Mouse (Mus musculus) T-helper 17 cell (primary cell): ENCODE results near the gene Dzank1.

ENCODE experiments used
- in situ Hi-C, 2 experiments: fragments of 300-600 bp; cut with MboI, MseI; formaldehyde crosslinking; loops; 1 replicate in 1 of 2; 2 replicates in 1 of 2; pipeline ENCODE4 v1.15.1; 2025; ENCODE audit warnings: high pct_unique_total_duplicates in 2 of 2

Dzank1 gene

GRCm38 (mm10) chr2:144479421-144479820 is 47.8 kb downstream of the Dzank1 start:
- in situ Hi-C loops: loop anchor here in 1 of 2 experiments (25.0 kb wide), 2 partner anchors 533 to 1108 kb away; no protein-coding TSS in a partner anchor

DNA sequence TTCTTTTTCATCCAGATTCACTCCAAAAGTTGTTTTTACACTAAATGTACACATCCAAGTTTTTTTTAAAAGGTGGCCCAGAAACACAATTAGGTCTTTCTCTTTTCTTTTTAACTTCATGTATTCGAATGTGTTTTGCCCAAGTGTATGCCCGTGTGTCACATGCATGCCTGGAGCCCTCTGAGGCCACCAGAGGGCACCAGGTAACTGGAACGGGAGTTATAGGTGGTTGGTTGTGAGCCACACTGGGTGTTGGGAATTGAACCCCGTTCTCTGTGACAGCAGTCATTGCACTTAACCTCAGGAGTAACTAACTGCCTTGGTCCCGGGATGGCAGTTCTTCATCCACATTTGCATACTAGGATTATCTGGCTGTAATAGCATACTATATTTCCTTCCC is 60.0 kb downstream of the Dzank1 start:
- in situ Hi-C loops: no loop called here

DNA sequence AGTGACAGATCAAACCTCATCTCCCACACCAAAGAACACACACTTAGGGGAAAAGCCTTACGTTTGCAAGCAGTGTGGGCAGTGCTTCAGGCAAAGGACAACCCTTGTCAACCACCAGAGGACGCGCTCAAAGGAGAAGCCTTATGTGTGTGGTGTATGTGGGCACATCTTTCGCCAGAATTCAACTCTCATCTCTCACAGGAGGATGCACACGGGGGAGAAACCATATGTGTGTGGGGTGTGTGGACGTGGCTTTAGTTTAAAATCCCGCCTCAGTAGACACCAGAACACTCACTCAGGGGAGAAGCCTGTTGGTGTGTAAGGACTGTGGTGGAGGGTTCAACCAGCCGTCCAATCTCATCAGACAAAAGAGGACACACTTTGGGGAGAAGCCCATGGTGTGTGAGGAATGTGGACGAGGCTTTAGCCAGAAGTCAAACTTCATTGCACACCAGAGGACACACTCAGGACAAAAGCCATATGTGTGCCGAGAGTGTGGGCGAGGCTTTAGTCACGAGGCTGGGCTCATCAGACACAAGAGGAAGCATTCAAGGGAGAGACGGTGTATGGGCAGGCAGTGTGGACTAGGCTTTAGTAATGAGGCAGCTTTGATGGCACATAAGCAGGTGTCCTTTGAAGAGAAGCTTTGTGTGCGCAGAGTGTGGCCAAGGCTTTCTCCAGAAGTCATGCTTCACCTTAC is 61.2 kb downstream of the Dzank1 start:
- in situ Hi-C loops: no loop called here

DNA sequence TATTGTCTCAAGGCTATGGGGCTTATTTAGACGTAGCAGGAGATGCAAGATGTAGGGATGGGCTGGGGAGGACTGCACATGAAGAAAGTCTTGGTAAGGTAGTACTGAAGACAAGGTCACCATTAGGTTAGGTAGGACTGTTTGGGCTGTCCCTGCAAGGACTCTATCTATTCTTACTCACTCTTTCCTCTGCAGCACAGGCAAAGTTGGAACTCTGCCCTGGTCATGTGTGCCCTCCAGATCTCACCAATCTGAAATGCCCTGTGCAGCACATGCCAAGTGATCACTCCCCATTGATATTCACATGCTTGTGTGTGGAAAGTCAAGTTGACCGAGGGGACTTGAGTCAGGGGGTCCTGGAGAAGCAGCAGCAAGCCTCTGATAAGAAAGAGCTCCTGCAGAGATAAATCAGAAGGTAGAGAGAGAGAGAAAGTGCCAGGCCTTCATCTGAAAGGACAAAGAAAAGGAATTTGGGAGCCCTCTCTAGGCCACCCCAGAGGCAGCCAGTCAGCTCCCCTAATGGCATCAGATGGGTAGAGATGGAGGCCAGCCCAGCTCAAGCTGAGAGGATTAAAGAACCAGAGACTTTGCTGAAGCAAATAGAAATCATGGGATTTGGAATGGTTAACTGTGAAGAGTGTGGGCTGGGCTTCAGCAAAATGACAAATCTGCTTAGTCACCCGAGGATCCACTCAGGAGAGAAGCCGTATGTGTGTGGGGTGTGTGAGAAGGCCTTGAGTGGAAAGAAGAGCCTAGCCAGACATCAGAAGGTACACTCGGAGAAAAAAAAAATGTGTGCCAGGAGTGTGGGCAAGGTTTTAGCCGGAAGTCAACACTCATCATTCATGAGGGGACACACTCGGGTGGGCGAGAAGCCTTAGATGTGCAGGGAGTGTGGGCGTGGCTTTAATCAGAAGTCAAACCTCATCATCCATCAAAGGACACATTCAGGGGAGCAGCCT is 62.1 kb downstream of the Dzank1 start:
- in situ Hi-C loops: no loop called here

GRCm38 (mm10) chr2:144464182-144464581 is 63.0 kb downstream of the Dzank1 start:
- in situ Hi-C loops: no loop called here

GRCm38 (mm10) chr2:144458975-144459754 is 68.0 kb downstream of the Dzank1 start:
- in situ Hi-C loops: loop anchor here in 1 of 2 experiments (5.0 kb wide), 1 partner anchor 102 kb away; no protein-coding TSS in a partner anchor

DNA sequence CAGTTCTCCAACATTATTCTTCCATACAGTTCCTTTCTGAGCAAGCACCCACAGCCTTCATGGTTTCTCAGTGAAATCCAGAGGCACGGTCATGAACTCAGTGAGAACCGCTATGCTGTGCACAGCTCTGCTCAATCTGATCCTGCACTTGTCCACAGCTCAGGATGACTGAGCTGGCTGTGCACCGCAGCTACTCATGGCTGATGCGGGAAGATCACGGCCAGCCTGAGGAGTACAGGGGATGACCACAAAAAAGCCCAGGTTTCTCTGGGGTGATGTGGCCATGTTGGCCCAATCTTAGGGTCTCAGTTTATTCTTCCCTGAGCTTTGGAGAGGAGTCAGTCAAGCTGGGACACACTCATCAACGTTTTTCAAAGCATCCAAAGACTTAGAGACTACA is 68.9 kb downstream of the Dzank1 start:
- in situ Hi-C loops: loop anchor here in 1 of 2 experiments (5.0 kb wide), 1 partner anchor 101 kb away; no protein-coding TSS in a partner anchor

DNA sequence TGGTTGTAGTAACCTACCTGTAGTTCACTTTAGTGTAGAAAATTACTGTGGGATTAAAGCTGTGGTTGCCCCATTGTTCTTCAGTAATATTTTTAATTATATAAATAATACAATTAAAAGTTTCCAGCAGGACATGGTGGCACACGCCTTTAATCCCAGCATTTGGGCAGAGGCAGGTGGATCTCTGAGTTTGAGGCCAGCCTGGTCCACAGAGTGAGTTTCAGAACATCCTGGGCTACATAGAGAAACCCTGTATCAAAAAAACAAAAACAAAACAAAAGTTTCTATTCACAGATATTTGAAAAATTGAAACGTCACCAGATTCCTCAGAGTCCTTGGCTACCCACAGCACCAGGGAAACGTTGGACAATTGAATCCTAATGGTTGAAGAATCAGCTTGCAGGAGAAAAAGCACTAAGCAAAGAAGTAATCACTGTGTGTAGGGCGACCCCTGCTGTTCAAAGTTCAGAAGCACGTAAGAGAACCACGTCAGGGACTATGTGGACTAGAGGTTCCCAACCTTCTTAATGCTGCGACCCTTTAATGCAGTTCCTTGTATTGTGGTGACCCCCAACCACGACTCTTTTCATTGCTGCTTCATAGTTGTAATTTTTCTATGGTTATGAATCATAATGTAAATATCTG is 74.7 kb downstream of the Dzank1 start:
- in situ Hi-C loops: no loop called here

GRCm38 (mm10) chr2:144450378-144450777 is 76.8 kb downstream of the Dzank1 start:
- in situ Hi-C loops: no loop called here

DNA sequence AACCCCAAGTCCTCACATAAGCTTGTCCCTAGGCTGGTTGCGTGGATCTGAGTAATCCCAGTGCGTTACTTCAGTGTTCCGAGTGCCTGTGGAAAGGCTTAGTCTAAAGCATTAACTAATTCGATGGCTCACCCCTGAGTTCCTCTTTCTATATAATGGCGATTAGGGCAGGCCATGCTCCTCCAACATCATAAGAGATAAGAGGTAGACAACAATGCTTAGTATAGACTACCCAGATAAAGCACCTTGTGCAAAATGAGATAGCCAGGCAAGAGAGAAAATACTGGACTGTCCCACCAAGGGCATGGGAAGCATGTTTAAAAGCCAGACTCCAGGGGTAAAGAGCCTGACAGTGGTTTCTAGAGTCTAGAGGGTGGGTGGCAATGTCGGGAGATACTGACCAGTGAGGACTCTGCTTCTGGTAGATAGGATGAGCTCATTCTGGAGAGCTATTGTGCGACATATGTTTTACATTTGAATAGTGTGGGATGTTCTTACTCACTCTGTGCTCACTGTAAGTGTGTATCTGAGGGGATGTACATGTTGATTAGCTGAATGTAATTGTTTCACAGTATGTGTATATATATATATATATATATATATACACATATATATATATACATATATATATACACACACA is 80.7 kb downstream of the Dzank1 start:
- in situ Hi-C loops: no loop called here

DNA sequence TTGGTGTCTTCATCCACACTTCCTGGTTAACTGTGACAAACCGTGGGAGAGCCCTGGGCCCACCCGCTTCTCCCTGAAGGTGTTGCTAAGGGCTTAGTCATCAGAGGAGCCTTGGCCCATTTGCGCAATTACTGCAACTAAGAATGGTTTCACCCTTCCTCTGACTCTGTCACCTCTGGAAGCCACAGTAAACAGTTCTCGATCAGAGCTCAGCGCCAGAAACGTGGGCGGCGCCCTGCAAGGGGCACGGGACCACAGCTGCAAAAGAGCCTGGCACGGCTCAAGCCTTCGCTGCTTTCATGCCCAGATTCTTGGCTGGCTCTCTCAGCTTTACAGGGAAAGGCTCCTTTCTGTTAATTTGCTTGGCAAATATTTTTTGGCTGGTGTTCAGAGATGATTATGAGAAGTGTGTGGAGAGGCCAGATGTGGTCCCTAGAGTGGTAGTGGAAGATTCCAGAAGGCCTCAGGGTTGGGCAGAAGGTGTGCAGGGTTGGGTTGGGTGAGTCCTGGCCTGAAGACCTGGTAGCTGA is 85.8 kb downstream of the Dzank1 start:
- in situ Hi-C loops: no loop called here

DNA sequence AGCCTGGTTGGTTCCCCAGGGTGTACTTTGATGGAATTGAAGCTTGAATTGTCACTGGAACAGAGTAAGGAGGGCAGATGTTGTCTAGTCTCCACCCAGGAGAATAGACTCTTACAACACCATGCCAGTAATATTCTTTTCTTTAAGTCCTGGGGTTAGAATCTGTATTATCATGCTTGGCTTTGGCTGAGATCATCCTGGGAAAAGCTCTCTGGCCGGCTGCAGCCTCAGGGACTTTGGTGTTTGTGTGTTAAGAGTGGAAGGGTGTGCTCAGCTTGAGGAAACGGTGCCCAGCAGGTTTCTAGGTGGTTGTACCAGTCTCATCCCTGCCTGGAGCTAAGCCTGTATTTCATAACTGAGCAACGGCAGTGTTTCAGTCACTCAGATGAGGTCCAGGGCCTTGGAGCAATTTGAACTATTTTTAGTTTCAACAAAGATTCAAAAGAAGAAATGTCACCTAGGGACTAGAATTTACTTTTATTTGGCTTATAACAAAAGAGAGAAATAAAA is 88.0 kb downstream of the Dzank1 start:
- in situ Hi-C loops: no loop called here

- in situ Hi-C loops: no loop called here
Observed at GRCm38 (mm10) chr2:144438424-144438823, 88.8 kb downstream of the Dzank1 start.

GRCm38 (mm10) chr2:144435679-144436078 is 91.5 kb downstream of the Dzank1 start:
- in situ Hi-C loops: no loop called here

DNA sequence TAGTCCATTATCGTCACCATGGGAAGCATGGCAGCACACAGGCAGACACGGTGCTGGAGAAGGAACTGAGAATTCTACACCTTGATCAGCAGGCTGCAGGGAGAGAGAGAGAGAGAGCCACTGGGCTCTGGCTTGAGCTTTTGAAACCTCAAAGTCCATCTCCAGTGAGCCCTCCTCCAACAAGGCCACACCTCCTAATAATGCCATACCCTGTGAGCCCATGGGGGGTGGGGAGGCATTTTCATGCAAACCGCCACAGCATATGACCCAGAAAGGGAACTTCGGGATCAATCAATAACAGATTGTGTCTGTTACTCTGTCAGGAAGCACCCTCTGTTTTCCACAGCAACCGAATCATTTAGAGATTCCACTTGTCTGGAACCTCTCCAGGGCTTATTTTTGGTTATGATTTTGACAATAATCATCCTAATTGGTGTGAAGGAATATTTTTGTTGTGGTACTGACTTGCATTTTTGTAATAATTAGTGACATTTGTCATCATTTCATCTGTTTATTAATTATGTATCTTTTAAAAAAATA is 95.9 kb downstream of the Dzank1 start:
- in situ Hi-C loops: no loop called here

GRCm38 (mm10) chr2:144429171-144429570 is 98.0 kb downstream of the Dzank1 start:
- in situ Hi-C loops: no loop called here

DNA sequence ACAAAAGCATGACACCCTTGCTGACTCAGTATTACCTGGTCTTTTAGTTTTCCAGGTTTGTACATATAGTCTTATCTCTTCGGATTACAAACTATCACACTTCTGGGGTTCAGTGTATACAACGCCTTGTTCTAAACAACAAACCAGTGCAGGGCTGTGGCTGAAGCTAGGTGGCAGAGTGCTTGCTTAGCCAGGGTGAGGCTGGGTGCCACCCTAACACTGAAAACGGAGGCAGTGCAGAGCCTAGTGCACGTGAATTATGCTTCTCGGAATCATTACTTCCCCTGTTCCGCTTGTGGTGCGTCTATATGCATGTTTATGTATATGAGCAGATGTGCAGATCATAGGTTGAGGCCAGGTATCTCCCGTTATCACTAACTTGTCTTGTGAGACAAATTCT is 98.6 kb downstream of the Dzank1 start:
- in situ Hi-C loops: no loop called here

GRCm38 (mm10) chr2:144427852-144428251 is 99.4 kb downstream of the Dzank1 start:
- in situ Hi-C loops: no loop called here

GRCm38 (mm10) chr2:144425761-144426160 is 101.5 kb downstream of the Dzank1 start:
- in situ Hi-C loops: no loop called here
